Mouse (Mus musculus) bone marrow, adult 2 months (tissue): Measurements from ENCODE around the gene Ctf2. TPM values are rescaled to one million over a fixed set of nuclear protein-coding genes. Genes with fewer than 3 reads are reported as not detected.
"Not testable (repeated sequence)": the region's sequence is repeated elsewhere in the genome, so short reads cannot be mapped to it uniquely, and the experiment has no call there.

Experiments used
- H3K27ac ChIP-seq: fragments of 200-500 bp; 2 replicates; pipeline ENCODE4 v1.5.1; 2012; ENCODE audit warnings: low read depth, mild to moderate bottlenecking, control low read depth, inconsistent platforms, low read length; ENCODE audit not compliant: control insufficient read depth, poor library complexity, insufficient read depth
- H3K4me1 ChIP-seq: fragments of 200-500 bp; 2 replicates; pipeline ENCODE4 v1.6.1; 2011; ENCODE audit warnings: low read length; ENCODE audit not compliant: control insufficient read depth, insufficient read depth
- H3K4me3 ChIP-seq: fragments of 200-500 bp; replicated peaks from 2 replicates; pipeline ENCODE3; 2011; ENCODE audit warnings: mild to moderate bottlenecking, low read depth, low read length, control low read depth; ENCODE audit not compliant: control insufficient read depth
- CTCF ChIP-seq: fragments of 200-500 bp; IDR thresholded peaks from 2 replicates; pipeline ENCODE4 v1.5.1; 2011; ENCODE audit warnings: low read length, control low read depth; ENCODE audit not compliant: control insufficient read depth, insufficient read depth
- POLR2A ChIP-seq: fragments of 200-500 bp; IDR thresholded peaks from 2 replicates; pipeline ENCODE4 v1.6.1; 2011; ENCODE audit warnings: low read depth, mild to moderate bottlenecking, control low read depth, low read length, borderline replicate concordance; ENCODE audit not compliant: control insufficient read depth
- WGBS: fragments of 180-500 bp; shearing (Covaris S2); methylation state at CpG from one replicate; pipeline ENCODE4 v1.1.7; 2018; 5-methylcytosine and 5-hydroxymethylcytosine counted together
- polyA plus RNA-seq: library from polyadenylated mRNA; stranded (reverse); fragments of >200 nt; gene quantifications from 2 replicates; pipeline ENCODE4 v1.2.4, GENCODE M21; 2011; ENCODE audit warnings: low replicate concordance; ENCODE audit not compliant: missing spikeins, insufficient read depth, insufficient read length

Gene Ctf2
- polyA plus RNA-seq, result not detected in 2 replicates

DNA sequence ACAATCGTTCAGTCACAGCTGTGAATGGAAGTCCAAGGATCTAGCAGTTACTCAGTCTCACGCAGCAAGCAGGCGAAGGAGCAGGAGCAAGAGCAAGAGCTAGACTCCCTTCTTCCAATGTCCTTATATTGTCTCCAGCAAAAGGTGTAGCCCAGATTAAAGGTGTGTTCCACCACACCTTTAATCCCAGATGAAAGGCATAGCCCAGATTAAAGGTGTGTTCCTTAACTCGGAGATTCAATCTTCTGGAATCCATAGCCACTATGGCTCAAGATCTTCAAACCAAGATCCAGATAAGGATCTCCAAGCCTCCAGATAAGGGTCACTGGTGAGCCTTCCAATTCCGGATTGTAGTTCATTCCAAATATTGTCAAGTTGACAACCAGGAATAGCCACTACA, at the start of gene Ctf2:
Gene Ctf2, minus strand, starts transcription at position 101 of the 400 bp plus-strand sequence.
- not testable (repeated sequence) for H3K4me1 ChIP-seq, H3K27ac ChIP-seq
- no CpG with 5 or more reads among the region's 5 CpGs for WGBS

DNA sequence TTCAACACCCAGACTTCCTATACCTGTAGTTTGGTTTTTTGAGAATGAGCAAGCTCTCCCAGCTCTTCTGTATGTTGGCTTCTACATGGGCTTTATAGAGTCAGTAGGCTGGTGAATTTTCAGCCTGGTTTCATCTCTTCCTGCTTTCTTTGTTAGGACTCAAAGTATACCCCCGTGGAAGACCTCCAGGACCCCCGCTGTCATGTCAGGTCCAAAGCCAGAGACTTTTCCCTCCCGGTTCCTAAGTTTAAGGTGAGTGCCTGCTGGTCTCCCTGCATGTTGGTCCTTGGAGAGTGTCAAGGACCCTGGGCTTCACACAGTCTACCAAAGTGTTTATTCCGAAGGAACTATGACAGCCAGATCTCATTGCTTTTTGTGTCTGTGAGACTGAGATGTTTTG, 46.4 kb upstream of the Ctf2 start:
- TF ChIP-seq POLR2A (no peak), CTCF (no peak)
- Histone ChIP-seq H3K27ac (no peak overlapping the region), H3K4me3 (no peak overlapping the region), H3K4me1 (no peaks in the 10 kb centered on the region)
- 78% methylated on average over 4 of the region's 4 CpGs for WGBS

More for the DNA sequence above, at the start of gene Ctf2:
- not testable (repeated sequence) for H3K4me3 ChIP-seq

DNA sequence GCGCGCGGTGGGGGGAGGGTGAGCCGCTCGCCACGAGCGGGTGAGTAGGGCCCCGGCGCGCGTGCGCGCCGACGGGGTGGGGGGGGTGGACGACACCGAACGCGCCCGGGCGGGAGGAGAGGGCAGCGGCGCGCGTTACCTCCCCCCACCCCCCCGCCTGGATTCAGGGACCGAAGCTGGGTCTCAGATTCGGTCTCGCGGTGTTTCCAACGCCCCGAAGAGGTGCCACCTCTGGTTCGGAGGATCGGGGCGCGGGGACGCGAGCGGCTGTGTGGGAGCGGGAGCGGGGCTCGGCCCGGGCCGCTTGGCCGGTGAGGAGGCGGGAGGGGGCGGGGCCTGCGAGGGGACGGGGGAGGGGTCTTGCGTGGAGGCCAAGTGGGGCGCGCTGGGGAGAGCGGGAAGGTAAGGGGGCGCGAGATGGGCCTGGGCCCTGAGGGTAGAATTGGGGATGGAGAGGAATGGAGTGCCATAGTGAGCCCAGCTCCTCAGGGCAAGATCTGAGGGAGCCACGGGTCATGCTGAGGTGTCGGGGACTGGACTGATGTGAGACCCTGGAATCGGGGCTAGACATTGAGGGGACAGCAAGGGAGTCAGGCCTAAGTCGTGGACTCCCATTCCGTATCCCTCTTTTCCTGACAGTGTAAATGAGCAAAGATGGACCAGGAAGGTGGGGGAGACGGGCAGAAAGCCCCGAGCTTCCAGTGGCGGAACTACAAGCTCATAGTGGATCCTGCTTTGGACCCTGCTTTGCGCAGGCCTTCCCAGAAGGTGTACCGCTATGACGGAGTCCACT, 45.7 kb upstream of the Ctf2 start:
- 2% methylated on average over 58 of the region's 66 CpGs for WGBS

DNA sequence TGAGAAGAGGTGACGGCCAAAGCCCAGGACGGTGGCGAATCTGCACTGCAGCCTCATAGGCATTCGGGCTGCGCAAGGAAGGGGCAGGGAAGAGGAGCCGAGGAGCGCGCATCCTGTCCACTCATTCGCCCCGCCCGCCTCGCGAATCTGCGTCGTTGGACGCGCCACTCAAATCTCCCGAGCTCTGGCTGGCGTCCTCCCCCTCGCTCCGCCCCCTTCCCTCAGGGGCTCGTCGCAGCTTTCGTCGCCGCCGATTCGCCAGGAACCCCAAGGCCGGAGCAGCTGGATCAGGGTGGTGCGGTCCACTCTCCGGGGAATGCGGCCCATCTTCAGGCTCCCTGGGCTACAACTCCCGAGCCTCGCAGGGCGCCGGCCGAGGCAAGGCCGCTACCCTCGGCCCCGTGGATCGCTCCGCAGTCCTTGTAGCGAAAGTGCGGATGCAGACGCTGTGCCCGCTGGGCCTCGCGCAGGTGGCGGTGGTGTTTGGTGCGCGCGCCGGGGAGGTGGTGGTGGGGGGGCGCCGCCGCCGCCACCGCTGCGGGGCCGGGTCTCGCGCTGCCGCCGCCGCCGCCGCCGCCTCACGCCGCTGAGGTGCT, 45.0 kb upstream of the Ctf2 start:
- TF ChIP-seq CTCF (no peak), POLR2A (no peak)
- Histone ChIP-seq H3K4me3 (peak overlapping the region; percentile 81), H3K4me1 (no peaks in the 10 kb centered on the region), H3K27ac (peak overlapping the region; percentile 90)
- 1% methylated on average over 58 of the region's 70 CpGs for WGBS

More for the DNA sequence above, 45.7 kb upstream of the Ctf2 start:
- Histone ChIP-seq H3K4me3 (peak overlapping the region; percentile 81), H3K27ac (peak overlapping the region; percentile 90; the same call in 1 of the 2 replicates), H3K4me1 (no peaks in the 10 kb centered on the region)
- no peak for TF ChIP-seq POLR2A
- TF ChIP-seq CTCF, result no peak

DNA sequence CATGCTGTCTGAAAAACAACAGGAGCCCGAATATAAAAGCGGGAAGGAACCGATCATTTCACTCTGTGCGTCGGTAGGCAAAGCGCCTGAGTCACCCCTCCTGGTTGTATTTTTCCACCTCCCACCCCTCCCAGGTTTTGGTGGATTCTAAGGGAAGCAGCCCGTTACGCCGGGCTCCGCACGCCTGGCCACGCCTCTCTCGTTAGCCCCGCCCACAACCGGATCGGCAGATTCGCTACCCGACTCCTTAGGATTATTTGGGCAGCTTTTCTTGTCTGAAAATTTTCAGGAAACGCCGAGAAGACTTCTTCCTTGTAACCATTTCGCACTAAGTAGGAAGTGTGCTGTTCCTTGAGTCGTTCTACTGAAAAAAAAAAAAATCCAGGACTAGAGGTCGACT, 44.5 kb upstream of the Ctf2 start, which contains the start of gene Setd1a:
Gene Setd1a, plus strand, starts transcription at position 245 of the 400 bp plus-strand sequence.
- TF ChIP-seq CTCF (no peak), POLR2A (no peak)
- peak within 1 kb of the TSS; percentile 90 for H3K27ac ChIP-seq
- H3K4me3 ChIP-seq, result peak within 1 kb of the TSS; percentile 81
- no peaks in the 10 kb centered on the region for H3K4me1 ChIP-seq
- WGBS, result under 1% methylated on average over 23 of the region's 23 CpGs

DNA sequence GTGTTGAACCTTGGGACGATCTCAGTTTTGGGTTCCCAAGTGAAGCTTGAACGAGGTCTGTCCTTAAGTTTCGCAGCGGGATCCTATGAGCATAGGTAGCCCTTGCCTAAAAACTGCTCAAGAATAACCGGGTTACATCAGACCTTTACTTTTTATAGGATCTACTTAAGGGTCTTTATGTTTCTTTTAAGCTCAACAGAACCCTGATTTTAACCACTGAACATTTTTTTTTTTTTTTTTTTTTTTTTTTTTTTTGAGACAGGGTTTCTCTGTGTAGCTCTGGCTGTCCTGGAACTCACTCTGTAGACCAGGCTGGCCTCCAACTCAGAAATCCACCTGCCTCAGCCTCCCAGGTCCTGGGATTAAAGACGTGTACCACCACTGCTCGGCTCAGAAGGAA, 43.9 kb upstream of the Ctf2 start:
- H3K4me1 ChIP-seq, H3K27ac ChIP-seq: not testable (repeated sequence)
- WGBS, result 62% methylated on average over 7 of the region's 7 CpGs
- peak overlapping the region; percentile 81 for H3K4me3 ChIP-seq

DNA sequence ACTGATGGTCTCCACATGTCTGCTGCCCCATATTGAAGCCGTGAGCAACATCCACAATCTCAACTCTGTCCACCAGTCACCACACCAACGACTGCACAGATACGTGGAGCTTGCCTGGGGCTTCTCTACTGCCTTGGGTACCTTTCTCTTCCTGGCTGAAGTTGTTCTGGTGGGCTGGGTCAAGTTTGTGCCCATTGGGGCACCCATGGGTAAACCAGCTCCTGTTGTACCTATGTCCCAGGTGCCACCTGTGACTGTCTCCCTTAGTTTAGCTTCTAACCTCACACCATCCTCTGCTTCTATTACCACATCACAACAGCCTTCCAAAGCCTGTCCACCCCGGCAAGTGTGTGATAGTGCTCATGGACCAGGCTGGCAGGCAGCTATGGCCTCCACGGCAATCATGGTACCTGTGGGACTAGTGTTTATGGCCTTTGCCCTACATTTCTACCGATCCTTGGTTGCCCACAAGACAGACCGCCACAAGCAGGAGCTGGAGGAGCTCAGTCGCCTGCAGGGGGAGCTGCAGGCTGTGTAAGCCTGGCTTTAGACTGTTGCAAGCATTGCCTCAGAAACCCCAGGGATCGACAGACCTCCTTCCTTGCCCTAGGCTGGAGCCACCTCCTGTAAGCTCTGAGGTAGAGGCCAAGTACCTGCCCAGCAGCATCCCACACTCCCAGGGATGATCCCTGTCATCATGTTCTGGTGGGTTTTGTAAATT, 41.9 kb upstream of the Ctf2 start:
- Histone ChIP-seq H3K4me3 (no peak overlapping the region), H3K27ac (no peak overlapping the region), H3K4me1 (no peaks in the 10 kb centered on the region)
- 34% methylated on average over 9 of the region's 9 CpGs for WGBS
- TF ChIP-seq POLR2A, result no peak
- peak; percentile 90 for TF ChIP-seq CTCF

DNA sequence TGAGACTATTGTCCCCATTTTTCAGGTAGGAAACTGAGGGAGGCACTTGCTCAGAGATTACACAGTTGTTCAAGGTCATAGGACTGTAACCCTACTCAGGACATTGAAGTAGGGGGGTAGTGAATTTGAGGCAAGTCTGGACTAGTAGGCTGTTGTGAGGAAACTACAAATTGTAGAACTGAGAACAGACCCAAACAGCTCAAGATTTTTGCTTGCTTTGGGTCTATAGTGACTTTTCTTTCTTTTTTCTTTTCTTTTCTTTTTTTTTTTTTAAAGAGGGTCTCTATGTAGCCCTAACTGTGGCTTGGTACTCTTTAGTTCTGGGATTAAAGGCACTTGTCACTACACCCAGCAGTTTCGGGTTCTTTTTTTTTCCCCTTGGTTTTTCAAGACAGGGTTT, 40.6 kb upstream of the Ctf2 start:
- no peak overlapping the region for H3K4me3 ChIP-seq
- WGBS, result 84% methylated on average over 1 of the region's 1 CpGs
- TF ChIP-seq CTCF (no peak), POLR2A (no peak)
- H3K4me1 ChIP-seq, result no peaks in the 10 kb centered on the region
- H3K27ac ChIP-seq, result no peak overlapping the region
